Mouse (Mus musculus) urinary bladder, postnatal 36 days (tissue): ENCODE results near the gene Dnajc13.

Experiments
- DNase-seq, 2 experiments: peaks; one replicate each; pipeline ENCODE4 v3.0.0; 2022; ENCODE audit warnings: low spot score in 2 of 2, mixed read lengths in 1 of 2

The Dnajc13 gene

GRCm38 (mm10) chr9:104123101-104123500, 139.6 kb downstream of the Dnajc13 start:
- DNase-seq: no peak

GRCm38 (mm10) chr9:104109151-104109550, 153.6 kb downstream of the Dnajc13 start:
- no peak for DNase-seq

- DNase-seq: no peak
These were observed 154.1 kb downstream of the Dnajc13 start for GRCm38 (mm10) chr9:104108571-104109143.

DNA sequence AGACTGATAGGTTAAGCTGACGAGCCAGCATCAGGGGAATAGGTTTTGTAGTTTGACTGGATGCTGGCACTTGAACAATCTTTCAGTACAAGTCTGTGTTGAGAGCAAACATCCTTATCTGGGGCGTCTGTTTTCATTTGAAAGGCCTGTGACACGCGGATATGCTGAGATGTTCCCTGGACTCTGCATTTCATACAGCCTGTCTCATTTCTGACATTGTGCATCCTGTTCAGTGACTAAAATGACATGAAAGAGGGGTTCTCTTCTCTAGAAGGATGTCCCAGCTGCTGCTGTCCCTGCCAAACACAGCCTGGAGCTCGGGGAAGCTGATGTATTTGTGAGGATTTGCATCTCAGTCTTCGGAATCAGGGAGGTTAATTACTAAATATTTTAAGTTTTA, 155.2 kb downstream of the Dnajc13 start:
- no peak for DNase-seq

DNA sequence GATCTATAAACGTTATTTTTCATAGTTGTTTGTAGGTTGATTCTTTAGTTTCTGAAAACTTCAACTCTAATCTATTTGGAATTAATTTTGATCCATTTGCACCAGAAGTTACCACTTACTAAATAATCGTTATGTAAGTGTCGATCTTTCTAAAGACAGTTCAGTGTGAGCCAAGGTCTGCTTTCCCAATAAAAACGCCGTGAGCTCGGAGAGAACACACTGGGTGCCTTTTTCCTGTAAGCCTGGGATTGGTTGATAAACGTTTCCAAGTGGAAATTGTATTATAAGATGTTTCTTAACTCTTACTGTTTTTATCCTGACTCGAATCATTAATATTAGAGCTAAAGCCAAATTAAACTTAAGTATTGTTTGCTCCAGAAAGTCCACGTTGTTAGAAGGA, 155.8 kb downstream of the Dnajc13 start:
- DNase-seq: no peak

- DNase-seq: no peak
These were observed 157.7 kb downstream of the Dnajc13 start for GRCm38 (mm10) chr9:104104986-104105385.

- DNase-seq: no peak
These were observed 159.8 kb downstream of the Dnajc13 start for GRCm38 (mm10) chr9:104102901-104103300.

- DNase-seq: no peak
These were observed 160.4 kb downstream of the Dnajc13 start for GRCm38 (mm10) chr9:104102301-104102700.

- DNase-seq: no peak
These were observed 161.3 kb downstream of the Dnajc13 start for GRCm38 (mm10) chr9:104101458-104101857.
